Mouse (Mus musculus) CH12.LX (cell line): ENCODE results near the gene Srd5a3.

ENCODE experiments used
- CTCF ChIP-seq, 2 experiments: IDR thresholded peaks in 1 of 2; conservative IDR thresholded peaks in 1 of 2; 2 replicates each; pipeline ENCODE4 v1.5.1; 2011 to 2012; ENCODE audit warnings: low read depth in 2 of 2, low read length in 2 of 2, improper control_type of control experiment in 1 of 2, inconsistent platforms in 1 of 2, mild to moderate bottlenecking in 1 of 2, moderate library complexity in 1 of 2
- EP300 ChIP-seq: IDR thresholded peaks from 2 replicates; pipeline ENCODE4 v1.6.1; 2011; ENCODE audit warnings: low read length, improper control_type of control experiment
- ZMIZ1 ChIP-seq: IDR thresholded peaks from 2 replicates; pipeline ENCODE4 v1.6.1; 2012; ENCODE audit warnings: low read depth, mild to moderate bottlenecking, inconsistent platforms, low read length, improper control_type of control experiment

DNA sequence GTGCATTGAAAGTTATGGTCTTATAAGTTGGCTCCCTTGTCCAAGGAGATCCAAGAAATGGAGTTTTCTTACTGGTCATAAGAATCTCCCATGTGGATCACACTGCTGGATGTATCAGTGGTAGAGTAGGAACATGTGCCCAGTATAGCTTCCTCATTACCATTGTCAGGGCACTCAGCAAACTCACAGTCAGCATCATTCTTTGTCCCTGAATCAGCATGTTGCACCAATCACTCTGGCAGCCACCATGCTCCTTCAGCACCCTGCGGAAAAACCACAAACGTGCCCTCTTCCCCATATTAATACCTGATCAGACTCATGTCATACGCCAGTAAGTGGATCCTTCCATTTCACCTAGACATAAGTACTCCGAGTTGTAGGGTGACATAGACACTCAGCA lies 35.0 kb downstream of the Srd5a3 start:
- TF ChIP-seq ZMIZ1 (no peak), EP300 (no peak), CTCF (conservative IDR thresholded peaks at IDR 0.05 in 1 of 2, IDR thresholded peaks at IDR 0.05 in 1 of 2; ENCODE audit: low read depth in 2 of 2, low read length in 2 of 2) (no peak)
